Comparison of ENCODE assay signal across 8 mouse cellular contexts in the genomic region with DNA sequence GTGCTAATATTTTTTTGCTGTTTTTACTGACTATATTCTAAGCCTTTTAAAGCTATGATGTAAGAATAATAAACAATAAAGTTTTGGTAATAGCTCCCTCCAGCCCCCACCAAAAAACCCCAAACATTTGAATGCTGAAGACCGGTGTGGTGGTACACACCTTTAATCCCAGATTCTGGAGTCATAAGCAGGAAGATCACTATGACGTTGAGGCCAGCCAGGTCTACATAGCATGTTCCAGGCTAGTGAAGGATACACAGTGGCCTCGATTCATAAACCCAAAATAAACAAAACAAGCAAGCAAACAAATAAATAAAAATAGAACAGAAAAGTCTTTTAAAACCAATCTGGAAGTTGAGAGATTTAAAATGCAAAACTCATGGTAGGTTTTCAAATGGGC. TPM values are rescaled to one million over a fixed set of nuclear protein-coding genes. Genes with fewer than 3 reads are reported as not detected.
A peak's percentile ranks its signal among the peaks of the same experiment; 100 is the strongest.
DNase-seq lines count a peak whose midpoint lies in the region; ATAC-seq and TF ChIP-seq lines count a peak whose summit lies in the region.

No protein-coding gene starts in this region.

- ATAC-seq in heart, postnatal 0 days (ENCODE audit: insufficient read depth, low read depth) = no peak
- peak; percentile 47 for ATAC-seq in forebrain, embryonic 11.5 days (replicated peaks; ENCODE audit: low FRiP score)
- no peak; the same call in 1 of the 2 replicates for ATAC-seq in intestine, embryonic 14.5 days (replicated peaks; ENCODE audit: low FRiP score, low TSS enrichment, low read depth)
- peak; percentile 64; the same call in 1 of the 2 replicates for ATAC-seq in midbrain, embryonic 16.5 days

- WGBS in heart, postnatal 0 days = 75% methylated on average over 3 of the region's 3 CpGs
- 84% methylated on average over 3 of the region's 3 CpGs for WGBS in forebrain, embryonic 11.5 days
- WGBS in intestine, embryonic 14.5 days = 74% methylated on average over 3 of the region's 3 CpGs
- WGBS in midbrain, embryonic 16.5 days = 87% methylated on average over 3 of the region's 3 CpGs

- H3K9ac ChIP-seq in heart, postnatal 0 days (replicated peaks; ENCODE audit: low read depth, low read length) = no peak overlapping the region
- no peak overlapping the region for H3K9ac ChIP-seq in forebrain, embryonic 11.5 days (ENCODE audit: low read length)
- no peak overlapping the region for H3K9ac ChIP-seq in intestine, embryonic 14.5 days (ENCODE audit: low read length)
- no peak overlapping the region for H3K9ac ChIP-seq in midbrain, embryonic 16.5 days (ENCODE audit: low read depth, low read length)

- peaks cover 5% of the 10 kb centered on the region; the same call in 1 of the 2 replicates for H3K36me3 ChIP-seq in heart, postnatal 0 days (replicated peaks; ENCODE audit: control insufficient read depth, insufficient read depth, low read length)
- no peaks in the 10 kb centered on the region for H3K36me3 ChIP-seq in forebrain, embryonic 11.5 days (ENCODE audit: control insufficient read depth, insufficient read depth, low read length)
- H3K36me3 ChIP-seq in intestine, embryonic 14.5 days (ENCODE audit: control insufficient read depth, insufficient read depth, low read length) = peaks cover 8% of the 10 kb centered on the region
- H3K36me3 ChIP-seq in midbrain, embryonic 16.5 days (ENCODE audit: control insufficient read depth, insufficient read depth, low read length) = no peaks in the 10 kb centered on the region

- peaks cover 4% of the 10 kb centered on the region; the same call in 1 of the 2 replicates for H3K9me3 ChIP-seq in heart, postnatal 0 days (replicated peaks; ENCODE audit: control insufficient read depth, low read length)
- no peaks in the 10 kb centered on the region for H3K9me3 ChIP-seq in forebrain, embryonic 11.5 days (ENCODE audit: control insufficient read depth, low read length)
- H3K9me3 ChIP-seq in intestine, embryonic 14.5 days (ENCODE audit: control insufficient read depth, low read length) = no peaks in the 10 kb centered on the region
- no peaks in the 10 kb centered on the region for H3K9me3 ChIP-seq in midbrain, embryonic 16.5 days (replicated peaks; ENCODE audit: control insufficient read depth, low read length, poor library complexity, severe bottlenecking)

- peaks cover 8% of the 10 kb centered on the region for H3K4me1 ChIP-seq in heart, postnatal 0 days (ENCODE audit: control insufficient read depth, insufficient read depth)
- H3K4me1 ChIP-seq in forebrain, embryonic 11.5 days (replicated peaks; ENCODE audit: control insufficient read depth, insufficient read depth, low read length) = no peaks in the 10 kb centered on the region
- peaks cover 6% of the 10 kb centered on the region for H3K4me1 ChIP-seq in intestine, embryonic 14.5 days (replicated peaks; ENCODE audit: control insufficient read depth, insufficient read depth, low read length)
- H3K4me1 ChIP-seq in midbrain, embryonic 16.5 days (ENCODE audit: control insufficient read depth, insufficient read depth, low read length) = peaks cover 8% of the 10 kb centered on the region

- no peak overlapping the region for H3K4me3 ChIP-seq in heart, postnatal 0 days (ENCODE audit: low read depth, low read length)
- H3K4me3 ChIP-seq in forebrain, embryonic 11.5 days (ENCODE audit: low read depth, low read length) = no peak overlapping the region; the same call in 1 of the 2 replicates
- peak overlapping the region; percentile 63; the same call in 1 of the 2 replicates for H3K4me3 ChIP-seq in intestine, embryonic 14.5 days (ENCODE audit: low read depth, low read length)
- no peak overlapping the region for H3K4me3 ChIP-seq in midbrain, embryonic 16.5 days (ENCODE audit: low read depth, low read length)

- DNase-seq in heart, postnatal 0 days (ENCODE audit: low spot score) = no peak
- DNase-seq in heart, adult 9 months (ENCODE audit: low spot score in 2 of 2) = no peak
- no peak for DNase-seq in forebrain, embryonic 11.5 days (ENCODE audit: low spot score)
- DNase-seq in intestine, embryonic 14.5 days (ENCODE audit: low spot score) = no peak
- DNase-seq in left cerebral cortex, postnatal 4 days = no peak
- no peak for DNase-seq in thymus, postnatal 14 days
- DNase-seq in left cerebral cortex, postnatal 10 days (ENCODE audit: extremely low spot score in 1 of 2, low spot score in 2 of 2) = no peak

- no peaks in the 10 kb centered on the region for H3K27me3 ChIP-seq in heart, postnatal 0 days (ENCODE audit: control insufficient read depth, insufficient read depth, low read length)
- H3K27me3 ChIP-seq in forebrain, embryonic 11.5 days (ENCODE audit: control insufficient read depth, insufficient read depth, low read length) = no peaks in the 10 kb centered on the region
- H3K27me3 ChIP-seq in intestine, embryonic 14.5 days (replicated peaks; ENCODE audit: control insufficient read depth, insufficient read depth, low read length) = no peaks in the 10 kb centered on the region
- H3K27me3 ChIP-seq in midbrain, embryonic 16.5 days (ENCODE audit: control insufficient read depth, insufficient read depth, low read depth, low read length) = peaks cover 4% of the 10 kb centered on the region; the same call in 1 of the 2 replicates

- peak overlapping the region; percentile 30; the same call in 1 of the 2 replicates for H3K4me2 ChIP-seq in heart, postnatal 0 days (ENCODE audit: low read depth, low read length)
- H3K4me2 ChIP-seq in forebrain, embryonic 11.5 days (ENCODE audit: low read depth, low read length, severe bottlenecking) = no peak overlapping the region; the same call in 1 of the 2 replicates
- H3K4me2 ChIP-seq in intestine, embryonic 14.5 days (ENCODE audit: low read length) = peak overlapping the region; percentile 41
- H3K4me2 ChIP-seq in midbrain, embryonic 16.5 days (ENCODE audit: low read length) = no peak overlapping the region

- no peak for TF ChIP-seq EP300 in heart, postnatal 0 days (IDR thresholded peaks at IDR 0.05; ENCODE audit: low read depth)

- H3K27ac ChIP-seq in heart, postnatal 0 days (ENCODE audit: low read depth) = no peak overlapping the region
- H3K27ac ChIP-seq in forebrain, embryonic 11.5 days (ENCODE audit: low read depth, low read length) = no peak overlapping the region
- no peak overlapping the region for H3K27ac ChIP-seq in intestine, embryonic 14.5 days (ENCODE audit: low read depth)
- H3K27ac ChIP-seq in midbrain, embryonic 16.5 days (ENCODE audit: low read length) = no peak overlapping the region

- no peak for TF ChIP-seq CTCF in heart, postnatal 0 days (IDR thresholded peaks at IDR 0.05; ENCODE audit: low read depth)

- intact Hi-C loops in left cerebral cortex, postnatal 4 days (cut with DNase I) = no loop called here
- intact Hi-C loops in left cerebral cortex, postnatal 10 days (cut with DNase I) = no loop called here

RNA-seq across cellular contexts. Expression of a gene that starts 0.5 kb away (rescaled TPM):
- 14.9 and 15.9 TPM in 2 replicates for total RNA-seq in heart, postnatal 0 days (2014; rRNA removed; ENCODE audit: low replicate concordance)
- 15.3 and 16.0 TPM in 2 replicates for polyA plus RNA-seq in heart, postnatal 0 days (2015; fragmentation: Nextera tagmentation; extraction: Ambion mirVana)
- polyA plus RNA-seq in forebrain, embryonic 11.5 days (2014; fragmentation: Nextera tagmentation; extraction: Ambion mirVana) = 63.3 and 70.7 TPM in 2 replicates
- 47.4 and 47.6 TPM in 2 replicates for polyA plus RNA-seq in intestine, embryonic 14.5 days (2014; fragmentation: Nextera tagmentation; extraction: Ambion mirVana)
- 40.4 and 43.8 TPM in 2 replicates for polyA plus RNA-seq in midbrain, embryonic 16.5 days (2015; fragmentation: Nextera tagmentation; extraction: Ambion mirVana)
- total RNA-seq in left cerebral cortex, postnatal 4 days (2021) = 10 to 100 TPM; 32.7 to 35.8 TPM
- total RNA-seq in left cerebral cortex, postnatal 10 days (2021) = 10 to 100 TPM; 31.6 to 32.3 TPM

RNA-seq across cellular contexts. Expression of a gene that starts 30.5 kb away (rescaled TPM):
- 1.5 and 7.6 TPM in 2 replicates for total RNA-seq in heart, postnatal 0 days (2014; rRNA removed; ENCODE audit: low replicate concordance)
- 1.2 and 1.7 TPM in 2 replicates for polyA plus RNA-seq in heart, postnatal 0 days (2015; fragmentation: Nextera tagmentation; extraction: Ambion mirVana)
- polyA plus RNA-seq in forebrain, embryonic 11.5 days (2014; fragmentation: Nextera tagmentation; extraction: Ambion mirVana) = 0.31 and 1.6 TPM in 2 replicates
- 9.7 and 10.1 TPM in 2 replicates for polyA plus RNA-seq in intestine, embryonic 14.5 days (2014; fragmentation: Nextera tagmentation; extraction: Ambion mirVana)
- 0.47 and 0.82 TPM in 2 replicates for polyA plus RNA-seq in midbrain, embryonic 16.5 days (2015; fragmentation: Nextera tagmentation; extraction: Ambion mirVana)
- total RNA-seq in left cerebral cortex, postnatal 4 days (2021) = under 1 TPM in 1 of 2 experiments, not detected in 1; 0.85 TPM
- total RNA-seq in left cerebral cortex, postnatal 10 days (2021) = 1 to 10 TPM; 1.1 to 1.8 TPM

Comparison
In these comparisons a context has a peak if more than half of its experiments do, and no peak if none do; other contexts are left out.
1. ATAC-seq: peak in forebrain, embryonic 11.5 days (single experiment) and midbrain, embryonic 16.5 days (single experiment); none in heart, postnatal 0 days (single experiment) and intestine, embryonic 14.5 days (single experiment).
2. H3K4me2 ChIP-seq: peak in heart, postnatal 0 days (single experiment) and intestine, embryonic 14.5 days (single experiment); none in forebrain, embryonic 11.5 days (single experiment) and midbrain, embryonic 16.5 days (single experiment).